Mouse (Mus musculus): ENCODE results near the gene Gm10577. TPM values are rescaled to one million over a fixed set of nuclear protein-coding genes. Genes with fewer than 3 reads are reported as not detected.

Gene Gm10577
- total and polyA plus RNA-seq, 2 experiments from 2014 or later, result not detected

GRCm38 (mm10) chr4:101027852-101028411 is 7.4 kb upstream of the Gm10577 start:
- Histone ChIP-seq H3K27me3 (ENCODE audit: control insufficient read depth, insufficient read depth, low read length) (no peaks in the 10 kb centered on the region), H3K4me2 (ENCODE audit: low read depth, low read length) (no peak overlapping the region), H3K27ac (ENCODE audit: low read depth) (no peak overlapping the region), H3K9ac (replicated peaks; ENCODE audit: low read depth, low read length) (no peak overlapping the region), H3K4me1 (ENCODE audit: control insufficient read depth, insufficient read depth) (no peaks in the 10 kb centered on the region), H3K36me3 (replicated peaks; ENCODE audit: control insufficient read depth, insufficient read depth, low read length) (no peaks in the 10 kb centered on the region), H3K4me3 (ENCODE audit: low read depth, low read length) (no peak overlapping the region), H3K9me3 (replicated peaks; ENCODE audit: control insufficient read depth, low read length) (peaks cover 5% of the 10 kb centered on the region; the same call in 1 of the 2 replicates)
- TF ChIP-seq EP300 (IDR thresholded peaks at IDR 0.05; ENCODE audit: low read depth), result no peak
- DNase-seq (ENCODE audit: low spot score) (no peak), ATAC-seq (ENCODE audit: insufficient read depth, low read depth) (no peak)
- 86% methylated on average over 9 of the region's 9 CpGs for WGBS

- WGBS, result 55% methylated on average over 2 of the region's 2 CpGs
- H3K27ac ChIP-seq (ENCODE audit: low read depth), result no peak overlapping the region
- no peak for ATAC-seq (ENCODE audit: insufficient read depth, low read depth)
Observed at GRCm38 (mm10) chr4:101026995-101027394, 6.5 kb upstream of the Gm10577 start.

GRCm38 (mm10) chr4:101026566-101026965 is 6.1 kb upstream of the Gm10577 start:
- WGBS, result 65% methylated on average over 5 of the region's 5 CpGs
- Histone ChIP-seq H3K4me2 (ENCODE audit: low read depth, low read length) (no peak overlapping the region), H3K9ac (replicated peaks; ENCODE audit: low read depth, low read length) (no peak overlapping the region), H3K4me1 (ENCODE audit: control insufficient read depth, insufficient read depth) (no peaks in the 10 kb centered on the region), H3K27me3 (ENCODE audit: control insufficient read depth, insufficient read depth, low read length) (no peaks in the 10 kb centered on the region), H3K27ac (ENCODE audit: low read depth) (no peak overlapping the region), H3K36me3 (replicated peaks; ENCODE audit: control insufficient read depth, insufficient read depth, low read length) (no peaks in the 10 kb centered on the region), H3K9me3 (replicated peaks; ENCODE audit: control insufficient read depth, low read length) (peaks cover 6% of the 10 kb centered on the region; the same call in 1 of the 2 replicates), H3K4me3 (ENCODE audit: low read depth, low read length) (no peak overlapping the region)
- ATAC-seq (ENCODE audit: insufficient read depth, low read depth) (no peak), DNase-seq (ENCODE audit: low spot score) (no peak)
- TF ChIP-seq CTCF (IDR thresholded peaks at IDR 0.05; ENCODE audit: low read depth), result no peak
- TF ChIP-seq EP300 (IDR thresholded peaks at IDR 0.05; ENCODE audit: low read depth), result no peak

More at GRCm38 (mm10) chr4:101026995-101027394, 6.5 kb upstream of the Gm10577 start:
- Histone ChIP-seq H3K9me3 (replicated peaks; ENCODE audit: control insufficient read depth, low read length) (peaks cover 6% of the 10 kb centered on the region; the same call in 1 of the 2 replicates), H3K4me2 (ENCODE audit: low read depth, low read length) (no peak overlapping the region), H3K9ac (replicated peaks; ENCODE audit: low read depth, low read length) (no peak overlapping the region), H3K4me3 (ENCODE audit: low read depth, low read length) (no peak overlapping the region), H3K4me1 (ENCODE audit: control insufficient read depth, insufficient read depth) (no peaks in the 10 kb centered on the region), H3K27me3 (ENCODE audit: control insufficient read depth, insufficient read depth, low read length) (no peaks in the 10 kb centered on the region), H3K36me3 (replicated peaks; ENCODE audit: control insufficient read depth, insufficient read depth, low read length) (no peaks in the 10 kb centered on the region)
- no peak for TF ChIP-seq EP300 (IDR thresholded peaks at IDR 0.05; ENCODE audit: low read depth)
- no peak for TF ChIP-seq CTCF (IDR thresholded peaks at IDR 0.05; ENCODE audit: low read depth)
- DNase-seq (ENCODE audit: low spot score), result no peak

- H3K4me3 ChIP-seq (ENCODE audit: low read depth, low read length), result no peak overlapping the region
- no peaks in the 10 kb centered on the region for H3K27me3 ChIP-seq (ENCODE audit: control insufficient read depth, insufficient read depth, low read length)
- no peak overlapping the region for H3K27ac ChIP-seq (ENCODE audit: low read depth)
- H3K9ac ChIP-seq (replicated peaks; ENCODE audit: low read depth, low read length), result no peak overlapping the region
- H3K9me3 ChIP-seq (replicated peaks; ENCODE audit: control insufficient read depth, low read length), result 0 out of 2 replicates have a peak, but pooled peaks cover under 1% of the 10 kb centered on the region
- H3K36me3 ChIP-seq (replicated peaks; ENCODE audit: control insufficient read depth, insufficient read depth, low read length), result no peaks in the 10 kb centered on the region
- no peak for DNase-seq (ENCODE audit: low spot score)
- TF ChIP-seq EP300 (IDR thresholded peaks at IDR 0.05; ENCODE audit: low read depth) (no peak), CTCF (IDR thresholded peaks at IDR 0.05; ENCODE audit: low read depth) (no peak)
- no peak for ATAC-seq (ENCODE audit: insufficient read depth, low read depth)
- H3K4me2 ChIP-seq (ENCODE audit: low read depth, low read length), result no peak overlapping the region
- 85% methylated on average over 4 of the region's 4 CpGs for WGBS
- no peaks in the 10 kb centered on the region for H3K4me1 ChIP-seq (ENCODE audit: control insufficient read depth, insufficient read depth)
Observed at GRCm38 (mm10) chr4:101017806-101018205, 2.7 kb downstream of the Gm10577 start.

GRCm38 (mm10) chr4:101009092-101009491 is 11.4 kb downstream of the Gm10577 start:
- no peak overlapping the region for H3K4me3 ChIP-seq (ENCODE audit: low read depth, low read length)
- WGBS, result 81% methylated on average over 4 of the region's 4 CpGs
- ATAC-seq (ENCODE audit: insufficient read depth, low read depth) (no peak), DNase-seq (ENCODE audit: low spot score) (no peak)
- no peaks in the 10 kb centered on the region for H3K36me3 ChIP-seq (replicated peaks; ENCODE audit: control insufficient read depth, insufficient read depth, low read length)
- no peak overlapping the region for H3K4me2 ChIP-seq (ENCODE audit: low read depth, low read length)
- no peaks in the 10 kb centered on the region for H3K27me3 ChIP-seq (ENCODE audit: control insufficient read depth, insufficient read depth, low read length)
- H3K4me1 ChIP-seq (ENCODE audit: control insufficient read depth, insufficient read depth), result no peaks in the 10 kb centered on the region
- no peak overlapping the region for H3K9ac ChIP-seq (replicated peaks; ENCODE audit: low read depth, low read length)
- no peak overlapping the region for H3K27ac ChIP-seq (ENCODE audit: low read depth)
- TF ChIP-seq CTCF (IDR thresholded peaks at IDR 0.05; ENCODE audit: low read depth) (no peak), EP300 (IDR thresholded peaks at IDR 0.05; ENCODE audit: low read depth) (no peak)
- H3K9me3 ChIP-seq (replicated peaks; ENCODE audit: control insufficient read depth, low read length), result no peaks in the 10 kb centered on the region

- no peaks in the 10 kb centered on the region for H3K9me3 ChIP-seq (replicated peaks; ENCODE audit: control insufficient read depth, low read length)
- WGBS, result 73% methylated on average over 5 of the region's 5 CpGs
- no peak overlapping the region for H3K4me2 ChIP-seq (ENCODE audit: low read depth, low read length)
- H3K4me3 ChIP-seq (ENCODE audit: low read depth, low read length), result no peak overlapping the region
- TF ChIP-seq CTCF (IDR thresholded peaks at IDR 0.05; ENCODE audit: low read depth) (no peak), EP300 (IDR thresholded peaks at IDR 0.05; ENCODE audit: low read depth) (no peak)
- no peak overlapping the region for H3K9ac ChIP-seq (replicated peaks; ENCODE audit: low read depth, low read length)
- no peaks in the 10 kb centered on the region for H3K27me3 ChIP-seq (ENCODE audit: control insufficient read depth, insufficient read depth, low read length)
- DNase-seq (ENCODE audit: low spot score) (no peak), ATAC-seq (ENCODE audit: insufficient read depth, low read depth) (no peak)
- H3K36me3 ChIP-seq (replicated peaks; ENCODE audit: control insufficient read depth, insufficient read depth, low read length), result peaks cover 2% of the 10 kb centered on the region
- no peak overlapping the region for H3K27ac ChIP-seq (ENCODE audit: low read depth)
- no peaks in the 10 kb centered on the region for H3K4me1 ChIP-seq (ENCODE audit: control insufficient read depth, insufficient read depth)
Observed at GRCm38 (mm10) chr4:101008362-101008769, 12.1 kb downstream of the Gm10577 start.
